Mouse (Mus musculus) gastrocnemius, postnatal 14 days (tissue): ENCODE results near the gene Cttn. TPM values are rescaled to one million over a fixed set of nuclear protein-coding genes. Genes with fewer than 3 reads are reported as not detected.
A peak's percentile ranks its signal among the peaks of the same experiment; 100 is the strongest.

ENCODE experiments used
- DNase-seq: peaks from one replicate; pipeline ENCODE4 v3.0.0; 2021; ENCODE audit warnings: mixed read lengths
- intact Hi-C: fragments of 180-260 bp; cut with DNase I; formaldehyde crosslinking; loops from one replicate; pipeline ENCODE4 v1.15.1; 2025; ENCODE audit warnings: low total_unique reads
- long read RNA-seq, 2 experiments: library from polyadenylated mRNA; stranded (forward); transcript quantifications; one replicate each; pipeline ENCODE4 v2.0.0; 2021
- total RNA-seq, 2 experiments: library from RNA; stranded (reverse); gene quantifications; 2 replicates each; pipeline ENCODE4 v1.2.3; 2021

Gene Cttn
- total RNA-seq, result 10 to 100 TPM; 32.6 to 35.8 TPM
- long read RNA-seq, experiment 1, transcript Cttn-201 (17 exons, 2,913 nt), result minor isoform, 16 of 76 reads
- long read RNA-seq, experiment 1, transcript Cttn-202 (18 exons, 3,286 nt), result major isoform, 29 of 76 reads
- long read RNA-seq, experiment 1, partial matches to known transcripts, result 4 of 76 reads
- long read RNA-seq, experiment 1, other reads (novel, unspliced or antisense), result 27 of 76 reads
- long read RNA-seq, experiment 2, transcript Cttn-202 (18 exons, 3,286 nt), result major isoform, 19 of 59 reads
- long read RNA-seq, experiment 2, transcript Cttn-201 (17 exons, 2,913 nt), result minor isoform, 8 of 59 reads
- long read RNA-seq, experiment 2, partial matches to known transcripts, result 6 of 59 reads
- long read RNA-seq, experiment 2, other reads (novel, unspliced or antisense), result 26 of 59 reads

DNA sequence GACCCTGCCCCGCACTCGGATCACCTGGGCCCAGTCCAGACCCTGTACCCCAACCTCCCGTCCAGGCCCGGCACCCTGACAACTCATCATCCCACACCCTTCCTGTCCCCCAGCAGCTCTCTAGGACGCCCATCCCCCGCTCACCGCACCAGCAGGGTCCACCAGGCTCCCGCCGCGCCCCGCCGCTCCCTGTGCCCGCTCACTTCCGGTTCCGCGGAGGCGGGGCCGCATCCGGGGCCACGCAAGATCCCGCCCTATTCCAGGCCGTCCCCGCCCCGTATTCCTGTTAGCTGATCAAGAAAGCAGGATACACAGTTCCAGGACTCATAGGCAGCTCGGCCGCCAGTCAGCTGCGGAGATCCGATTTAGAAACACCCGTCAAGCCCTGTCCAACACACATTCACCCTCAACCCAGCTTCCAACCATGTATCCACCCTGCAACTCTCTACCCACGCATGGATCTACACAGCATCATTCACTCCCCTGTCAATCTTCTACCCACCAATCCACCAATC is at the start of gene Cttn:
TSS of gene Cttn (minus strand) at position 465 of the 515 bp plus-strand sequence.
- intact Hi-C loops, result no loop called here
- DNase-seq, result peak; percentile 89

- no peak for DNase-seq
- intact Hi-C loops, result no loop called here
These were observed 49.0 kb upstream of the Cttn start for GRCm38 (mm10) chr7:144519852-144520251.

GRCm38 (mm10) chr7:144516711-144517110 is 45.9 kb upstream of the Cttn start:
- intact Hi-C loops, result no loop called here
- DNase-seq, result no peak

GRCm38 (mm10) chr7:144509090-144509489 is 38.3 kb upstream of the Cttn start:
- DNase-seq, result no peak
- intact Hi-C loops, result no loop called here

GRCm38 (mm10) chr7:144506807-144507206 is 36.0 kb upstream of the Cttn start:
- no peak for DNase-seq
- intact Hi-C loops, result no loop called here

DNA sequence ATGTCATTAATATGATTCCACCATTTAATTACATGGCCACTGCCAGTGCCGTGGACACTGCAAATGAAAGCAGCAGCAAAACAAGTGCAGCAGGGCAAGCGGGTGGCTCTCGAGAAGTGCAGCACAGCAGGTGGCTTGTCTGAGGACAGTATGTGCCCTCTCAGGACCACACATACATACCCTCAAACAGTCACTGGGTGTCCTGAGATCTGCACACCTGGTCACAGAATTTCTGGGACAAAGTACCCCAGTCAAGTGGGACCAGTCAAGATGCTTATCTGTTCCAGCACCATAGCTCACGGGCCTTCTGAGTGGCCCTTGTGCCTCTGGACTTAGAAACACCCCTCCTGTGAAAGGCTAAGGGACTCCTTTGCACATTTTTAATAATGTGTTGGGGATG is 33.1 kb upstream of the Cttn start:
- intact Hi-C loops, result no loop called here
- no peak for DNase-seq

DNA sequence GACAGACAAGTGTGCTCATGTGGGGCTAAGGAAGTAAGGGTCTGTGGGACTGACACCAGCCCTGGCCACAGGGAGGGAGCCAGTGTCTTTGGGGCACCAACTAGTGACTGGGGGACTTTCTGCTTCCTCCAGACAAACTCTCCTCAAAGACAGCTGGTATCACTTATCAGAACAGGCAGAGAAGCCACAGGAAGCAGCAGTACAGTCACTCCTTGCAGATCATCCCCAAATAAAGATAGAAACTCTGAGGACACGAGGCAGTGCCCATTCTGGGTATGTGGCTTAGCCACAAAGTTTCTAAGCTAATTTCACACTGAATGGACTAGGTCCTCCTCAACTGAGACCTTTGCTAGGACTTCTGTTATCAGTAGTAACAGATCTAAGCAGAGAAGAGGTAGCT is 22.1 kb upstream of the Cttn start:
- intact Hi-C loops, result no loop called here
- no peak for DNase-seq

- intact Hi-C loops, result no loop called here
- DNase-seq, result no peak
These were observed 19.5 kb upstream of the Cttn start for GRCm38 (mm10) chr7:144490201-144490873.

DNA sequence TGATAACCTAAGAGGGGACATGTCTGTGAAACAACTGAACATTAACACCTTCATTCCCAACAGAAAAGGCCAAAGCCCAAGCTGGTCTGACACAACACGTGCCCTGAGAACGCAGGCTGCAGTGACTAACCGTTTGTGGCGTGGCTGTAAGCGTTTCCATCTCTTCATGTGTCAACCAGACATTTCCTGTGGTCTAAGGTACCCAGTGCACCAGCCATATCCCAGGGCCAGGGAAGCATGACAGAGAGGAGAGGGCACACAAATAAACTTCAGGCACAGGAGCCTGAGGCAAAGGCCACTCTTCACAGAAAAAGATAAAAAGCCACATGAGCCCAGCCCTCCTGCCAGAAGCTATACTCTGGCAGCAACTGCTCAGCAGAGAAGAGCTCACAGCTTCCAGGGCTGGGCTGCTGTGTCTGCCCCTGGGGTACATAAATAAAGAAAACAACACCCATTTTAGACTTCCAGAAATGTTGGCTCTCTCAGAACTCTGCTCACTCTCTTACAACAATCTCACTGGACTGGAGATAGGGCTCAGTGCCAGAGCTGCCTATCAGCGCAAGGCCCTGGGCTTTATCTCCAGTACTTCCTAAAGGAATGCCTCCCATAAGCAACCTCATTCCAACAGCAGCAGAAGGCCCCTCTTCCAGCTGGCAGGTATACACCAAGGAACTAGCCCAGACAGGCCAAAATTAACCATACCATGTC is 18.4 kb upstream of the Cttn start:
- DNase-seq, result no peak
- intact Hi-C loops, result no loop called here

DNA sequence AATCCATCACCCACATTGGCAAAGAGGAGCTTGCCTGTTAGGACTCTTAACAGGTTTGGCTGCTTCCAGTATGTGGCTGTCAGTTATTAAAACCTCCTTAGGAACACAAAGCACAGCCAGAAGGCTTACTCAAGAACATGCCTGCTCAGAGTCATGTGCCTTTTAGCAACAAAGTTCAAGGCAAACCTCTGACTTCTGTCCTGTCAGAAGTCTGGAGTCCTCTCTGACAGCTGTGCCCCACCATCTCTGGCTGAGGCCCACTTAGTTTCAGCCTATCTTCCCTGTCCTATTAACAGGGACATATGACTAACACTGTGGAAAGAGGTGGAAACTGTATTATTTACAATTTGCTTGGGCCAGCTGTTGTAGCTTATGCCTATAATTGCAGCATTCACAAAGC is 9.5 kb upstream of the Cttn start:
- DNase-seq, result no peak
- intact Hi-C loops, result no loop called here

GRCm38 (mm10) chr7:144479569-144479968 is 8.8 kb upstream of the Cttn start:
- no peak for DNase-seq
- intact Hi-C loops, result no loop called here

GRCm38 (mm10) chr7:144475741-144476140 is 4.9 kb upstream of the Cttn start:
- intact Hi-C loops, result no loop called here
- DNase-seq, result no peak

- intact Hi-C loops, result no loop called here
- no peak for DNase-seq
These were observed 2.7 kb upstream of the Cttn start for GRCm38 (mm10) chr7:144473486-144473885.

DNA sequence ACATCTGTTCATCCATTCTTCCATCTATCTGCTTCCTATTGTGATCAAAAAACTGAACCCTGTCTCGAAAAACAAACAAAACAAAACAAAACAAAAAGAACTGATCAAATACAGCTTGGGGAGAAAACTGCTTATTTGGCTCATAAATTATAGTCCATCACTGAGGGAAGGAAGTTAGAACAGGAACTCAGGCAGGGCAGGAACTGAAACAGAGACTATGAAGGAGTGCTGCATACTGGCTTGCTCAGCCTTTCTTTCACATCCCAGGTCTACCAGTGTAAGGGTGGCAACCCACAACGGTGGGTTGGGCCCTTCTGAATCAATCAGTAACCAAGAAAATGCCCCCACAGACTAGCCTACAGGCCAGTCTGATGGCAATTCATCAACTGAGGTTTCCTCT is 294 bp upstream of the Cttn start:
- intact Hi-C loops, result no loop called here
- DNase-seq, result no peak

DNA sequence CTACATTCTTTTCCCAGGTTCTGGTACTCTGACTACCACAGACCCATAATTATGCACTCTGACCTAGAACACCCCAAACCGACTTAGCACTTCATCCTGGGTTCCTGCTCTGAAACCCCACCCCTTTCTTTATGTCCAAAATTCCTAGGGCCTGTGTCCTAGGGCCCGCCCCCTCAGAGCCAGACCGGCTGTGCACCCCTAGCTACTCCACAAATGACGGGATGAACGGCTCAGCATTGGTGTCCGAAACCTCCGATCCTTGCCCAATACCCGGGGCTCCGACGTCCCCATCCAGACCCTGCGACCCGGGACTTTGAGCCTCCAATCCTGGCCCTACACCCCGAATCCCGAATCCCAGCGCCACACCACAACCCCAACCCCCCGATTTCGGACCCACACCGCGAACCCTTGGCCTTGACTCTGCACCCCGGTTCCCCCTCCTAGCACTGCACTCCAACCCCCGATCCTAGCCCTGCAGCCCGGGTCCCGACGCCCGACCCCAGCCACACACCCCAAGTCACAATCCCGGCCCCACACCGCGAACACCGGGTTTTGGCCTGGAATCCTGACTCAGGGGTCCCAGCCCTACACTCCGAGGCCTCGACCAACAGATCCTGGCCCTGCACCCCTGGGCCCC is 783 bp downstream of the Cttn start:
- DNase-seq, result no peak
- intact Hi-C loops, result loop anchor here (10.0 kb wide), 1 partner anchor 105 kb away; no protein-coding TSS in a partner anchor

- intact Hi-C loops, result loop anchor here (10.0 kb wide), 1 partner anchor 106 kb away; no protein-coding TSS in a partner anchor
- peak; percentile 34 for DNase-seq
These were observed 1.6 kb downstream of the Cttn start for GRCm38 (mm10) chr7:144469181-144469641.

DNA sequence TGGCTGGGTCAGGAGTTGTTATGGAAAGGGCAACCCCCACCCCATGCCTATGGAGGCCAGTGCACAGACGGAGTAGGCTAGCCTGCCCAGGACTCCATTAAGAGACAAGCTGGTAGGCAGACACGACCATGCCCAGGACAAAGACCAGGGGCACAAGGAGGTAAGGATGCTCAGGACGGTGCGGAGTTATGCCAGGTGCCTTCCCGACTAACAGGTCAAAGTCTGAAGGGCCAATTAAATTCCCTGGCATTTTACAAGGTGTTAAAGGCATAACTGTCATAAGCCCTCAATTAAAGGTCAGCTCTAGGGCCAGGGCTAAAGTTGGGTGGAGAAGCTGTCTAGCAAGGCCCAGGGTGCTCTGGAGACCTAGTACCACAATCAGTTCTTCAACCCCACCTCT is 2.1 kb downstream of the Cttn start:
- intact Hi-C loops, result loop anchor here (10.0 kb wide), 1 partner anchor 106 kb away; no protein-coding TSS in a partner anchor
- no peak for DNase-seq

- intact Hi-C loops, result loop anchor here (10.0 kb wide), 1 partner anchor 112 kb away; no protein-coding TSS in a partner anchor
- DNase-seq, result no peak
These were observed 8.2 kb downstream of the Cttn start for GRCm38 (mm10) chr7:144462577-144462976.

DNA sequence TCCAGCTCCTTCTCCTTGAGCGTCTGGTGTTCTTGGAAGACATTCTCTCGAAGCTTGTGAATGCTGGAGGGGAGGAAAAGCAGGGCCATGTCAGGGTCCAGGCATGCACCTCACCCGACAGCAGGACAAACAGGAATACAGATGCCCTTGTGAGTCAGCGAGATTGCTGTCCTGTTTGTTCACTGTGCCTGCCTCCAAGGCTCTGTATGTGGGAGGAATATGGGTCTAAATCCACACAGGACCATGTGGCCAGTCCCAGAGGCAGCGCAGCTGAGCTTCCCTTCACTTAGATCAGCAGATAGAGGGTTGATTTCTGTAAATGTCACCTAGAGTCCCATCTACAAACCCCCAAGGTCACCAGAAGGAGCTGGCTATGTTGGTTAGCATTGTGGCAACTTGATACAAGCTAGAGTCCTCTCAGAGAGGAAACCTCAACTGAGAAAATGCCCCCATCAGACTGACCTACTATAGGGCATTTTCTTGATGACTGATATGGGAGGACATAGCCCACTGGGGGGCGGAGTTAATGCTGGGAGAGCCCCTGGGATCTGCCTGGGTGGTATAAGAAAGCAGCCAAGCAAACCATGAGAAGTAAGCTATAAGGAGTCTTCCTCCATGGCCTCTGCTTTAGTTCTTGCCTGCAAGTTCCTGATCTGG is 9.4 kb downstream of the Cttn start:
- intact Hi-C loops, result loop anchor here (10.0 kb wide), 1 partner anchor 113 kb away; no protein-coding TSS in a partner anchor

More for the DNA sequence above, 9.4 kb downstream of the Cttn start:
- DNase-seq, result no peak
